Mouse (Mus musculus): ENCODE results near the gene Igsf3.

DNA sequence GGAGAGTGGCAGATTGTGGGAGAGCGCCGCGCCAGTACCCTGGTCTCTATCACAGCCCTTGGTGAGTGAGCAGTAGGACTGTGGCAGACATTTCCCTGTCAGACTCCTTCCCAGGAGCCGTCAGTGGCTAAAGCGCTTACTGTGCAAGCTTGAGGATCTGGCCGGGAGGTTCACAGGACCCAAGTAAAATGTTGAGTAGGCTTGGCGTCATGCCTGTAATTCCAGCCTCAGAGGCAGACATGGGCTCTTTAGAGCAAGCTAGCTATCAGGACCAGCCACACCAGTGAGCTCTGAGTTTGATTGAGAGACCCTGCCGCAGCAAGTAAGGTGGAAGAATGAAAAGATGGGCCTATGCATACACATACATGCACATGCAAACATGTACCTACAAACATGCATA, 58.8 kb downstream of the Igsf3 start:
- TF ChIP-seq EP300 (IDR thresholded peaks at IDR 0.05; ENCODE audit: low read depth in 1 of 2, low read length in 2 of 2) = no peak
- TF ChIP-seq BHLHE40 (IDR thresholded peaks at IDR 0.05; ENCODE audit: borderline replicate concordance, low read depth, low read length) = no peak
- TF ChIP-seq GATA1 (IDR thresholded peaks at IDR 0.05; ENCODE audit: low read depth, low read length) = no peak
- no peak for TF ChIP-seq USF1 (IDR thresholded peaks at IDR 0.05; ENCODE audit: low read depth, low read length)
